Mouse (Mus musculus) right cerebral cortex, postnatal 36 days (tissue): ENCODE measurements at regions not wholly inside any gene's neighbourhood (a gene's known extent, or its start where the extent isn't known, plus 50 kb on each side); places are given as distances from the start of the nearest gene placed in this dataset.

Experiments used
- DNase-seq, 2 experiments: peaks; one replicate each; pipeline ENCODE4 v3.0.0; 2022; ENCODE audit warnings: low spot score in 2 of 2, mixed read lengths in 1 of 2

DNA sequence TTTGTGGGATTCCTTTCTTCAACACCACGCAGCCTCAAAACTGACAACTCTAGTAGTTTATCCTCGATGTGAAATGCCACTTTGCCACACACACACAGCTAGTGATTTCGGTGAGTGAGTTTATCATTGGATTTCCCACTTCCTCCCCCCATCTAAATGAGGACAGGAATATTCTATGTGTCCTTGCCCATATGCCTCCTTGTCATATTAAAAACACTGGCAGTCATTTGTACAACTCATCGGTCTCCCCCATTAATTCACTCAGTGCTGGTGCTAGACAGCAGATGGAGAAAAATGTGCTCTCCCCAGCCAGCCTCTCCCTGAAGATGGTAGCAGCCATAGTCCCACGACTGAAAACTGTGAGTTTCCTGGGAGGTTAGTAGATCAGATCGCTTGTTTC is 496.0 kb upstream of the Sox11 start:
- no peak for DNase-seq

DNA sequence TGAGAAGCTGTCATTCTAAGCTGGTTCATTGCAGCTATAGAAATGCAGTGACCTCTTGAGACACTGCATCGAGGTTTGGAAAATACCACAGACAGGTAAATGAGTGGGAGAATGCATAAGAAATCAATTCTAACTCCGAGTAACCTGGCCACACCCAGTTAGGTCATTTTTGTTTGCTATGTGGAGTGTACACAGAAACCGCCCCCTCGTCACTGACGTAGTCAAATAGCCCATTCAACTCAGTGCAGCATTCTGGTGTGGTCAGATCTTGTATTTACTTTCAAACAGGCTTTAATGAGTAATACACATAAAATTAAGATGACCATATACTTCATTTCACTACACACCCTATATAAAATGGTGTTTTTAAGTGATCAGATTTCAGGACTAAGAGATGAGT is 483.8 kb upstream of the Sox11 start:
- DNase-seq = no peak

DNA sequence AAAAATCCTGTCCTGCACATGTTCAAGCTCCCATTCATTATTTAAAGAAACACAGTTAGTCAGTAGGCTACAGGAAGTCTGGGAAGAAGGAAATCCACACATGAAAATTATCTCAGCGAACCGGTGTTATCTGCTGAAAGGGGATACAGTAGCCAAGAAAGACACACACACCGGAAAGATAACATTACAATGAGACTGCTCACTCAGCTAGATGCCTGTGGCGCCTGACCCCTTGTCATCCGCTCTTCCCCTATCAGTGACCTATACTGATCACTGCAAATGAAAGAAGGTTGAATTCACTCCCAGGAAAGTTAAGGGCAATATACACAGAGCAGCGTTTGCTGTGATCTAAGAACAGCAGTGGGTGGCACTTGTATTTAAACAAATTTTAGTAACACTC is 481.0 kb upstream of the Sox11 start:
- no peak for DNase-seq

DNA sequence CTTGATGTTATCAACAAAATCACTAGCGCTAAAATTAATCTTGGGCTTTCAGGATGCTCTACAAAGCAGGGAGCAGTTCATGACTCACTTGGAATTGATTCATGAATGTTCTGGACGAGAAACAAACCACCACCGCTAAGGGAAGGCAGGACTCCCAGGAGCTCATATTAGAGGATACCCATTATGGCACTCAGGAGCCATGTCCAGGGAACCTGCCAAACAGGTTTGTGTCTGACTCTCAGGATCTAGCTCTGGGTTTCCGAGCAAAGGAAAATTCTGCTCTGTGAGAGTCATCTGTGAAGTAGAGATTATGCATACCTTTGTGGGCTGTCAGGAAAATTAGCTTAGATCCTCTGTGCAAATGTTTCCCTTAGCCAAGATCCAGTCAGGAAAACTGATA is 454.3 kb upstream of the Sox11 start:
- no peak for DNase-seq

DNA sequence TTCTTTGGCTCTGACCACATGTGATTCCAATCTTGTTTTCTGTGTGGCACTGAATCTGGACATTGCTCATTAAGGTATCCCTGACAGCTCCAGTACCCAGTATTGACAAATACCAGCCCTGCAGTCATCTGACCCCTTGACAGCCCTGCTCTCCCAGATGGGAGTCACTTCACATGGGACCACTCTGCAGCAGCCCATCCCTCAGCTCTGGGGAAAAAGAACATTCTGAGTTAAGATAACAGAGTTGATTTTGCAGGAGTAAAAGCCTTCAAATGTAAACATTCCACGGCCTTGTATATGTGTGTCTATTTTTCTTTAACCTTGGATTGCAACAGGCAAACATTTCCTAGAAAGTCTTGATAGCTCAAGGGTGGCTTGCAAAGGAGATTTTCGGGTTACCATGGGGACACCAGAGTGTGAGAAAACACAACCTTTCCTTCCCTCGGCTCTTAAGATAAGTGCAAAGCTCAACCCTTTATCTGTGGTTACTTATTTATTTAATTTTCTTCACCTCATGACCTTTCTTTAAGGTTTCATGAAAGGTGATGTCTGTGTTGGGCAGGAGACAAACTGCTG is 444.4 kb upstream of the Sox11 start:
- DNase-seq = no peak

DNA sequence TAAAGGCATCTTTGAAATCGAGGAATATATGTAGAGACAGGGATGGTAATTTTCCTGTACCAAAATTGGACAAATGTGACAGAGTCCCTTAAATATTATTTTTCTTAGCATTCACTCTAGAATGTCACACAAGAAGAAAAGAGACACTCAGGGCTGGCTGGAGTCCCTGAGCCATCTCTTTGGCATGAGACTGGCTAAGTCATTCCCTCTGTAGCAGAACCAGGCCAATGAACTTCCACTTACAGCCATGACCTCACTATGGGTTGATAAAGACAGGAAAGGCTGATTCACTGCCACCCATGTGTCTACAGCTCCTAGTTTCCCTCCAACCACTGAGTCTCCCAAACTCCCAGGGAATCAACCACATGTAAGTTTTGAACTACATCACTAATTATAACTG is 438.4 kb upstream of the Sox11 start:
- DNase-seq = no peak

DNA sequence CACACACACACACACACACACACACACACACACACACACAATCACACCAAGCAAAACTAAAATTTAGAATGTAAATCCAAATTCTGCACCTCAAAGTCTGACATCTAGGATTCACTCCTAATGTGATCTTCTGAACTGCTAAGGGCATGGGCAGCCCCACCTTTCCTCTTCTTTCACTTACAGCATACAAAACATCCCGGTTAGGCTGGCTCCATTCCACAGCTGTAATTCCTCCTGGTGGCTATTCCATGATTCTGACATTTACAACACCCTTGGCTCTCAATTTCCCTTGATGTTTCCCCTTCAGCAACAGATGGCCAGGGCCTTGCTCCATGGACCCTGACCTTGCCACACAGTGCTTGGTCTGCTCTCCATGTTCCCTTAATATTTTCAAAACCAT is 423.6 kb upstream of the Sox11 start:
- DNase-seq = no peak

DNA sequence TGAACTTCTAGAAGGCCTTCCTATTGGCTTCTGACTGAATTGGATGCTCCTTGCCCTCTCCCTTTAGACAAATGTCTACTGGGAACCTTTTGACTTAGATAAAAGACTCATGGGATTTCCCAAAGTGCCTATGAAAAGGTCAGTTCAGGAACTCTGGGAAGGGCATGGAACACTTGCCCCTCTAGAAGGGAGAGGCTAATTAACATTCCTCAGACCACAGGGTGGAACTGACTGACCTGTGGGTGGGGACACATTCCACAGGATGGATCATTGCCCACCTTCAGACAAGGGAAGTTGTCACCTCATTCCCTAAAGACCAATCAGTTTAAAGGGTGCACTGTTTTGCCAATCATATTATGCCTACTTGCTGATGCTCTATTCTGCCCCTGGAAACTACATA is 416.6 kb upstream of the Sox11 start:
- no peak for DNase-seq

DNA sequence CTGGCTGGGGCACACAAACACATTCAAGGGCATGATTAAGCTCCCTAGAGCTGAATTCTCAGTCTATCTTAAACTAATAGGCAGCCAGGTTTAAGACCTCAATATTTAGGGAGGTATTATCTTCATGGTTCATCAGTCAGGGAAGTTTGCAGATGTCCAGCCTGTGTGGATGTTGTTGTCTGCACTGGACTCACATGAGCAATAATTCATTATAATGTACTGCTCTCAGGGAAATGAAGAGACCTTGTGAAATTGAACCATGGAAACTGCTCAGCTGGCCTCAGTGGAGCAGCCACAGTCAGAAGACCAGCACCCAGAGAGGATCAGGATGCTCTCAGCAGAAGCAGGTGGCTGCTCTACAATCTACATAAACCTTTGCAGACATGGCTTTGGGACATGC is 415.3 kb upstream of the Sox11 start:
- no peak for DNase-seq

DNA sequence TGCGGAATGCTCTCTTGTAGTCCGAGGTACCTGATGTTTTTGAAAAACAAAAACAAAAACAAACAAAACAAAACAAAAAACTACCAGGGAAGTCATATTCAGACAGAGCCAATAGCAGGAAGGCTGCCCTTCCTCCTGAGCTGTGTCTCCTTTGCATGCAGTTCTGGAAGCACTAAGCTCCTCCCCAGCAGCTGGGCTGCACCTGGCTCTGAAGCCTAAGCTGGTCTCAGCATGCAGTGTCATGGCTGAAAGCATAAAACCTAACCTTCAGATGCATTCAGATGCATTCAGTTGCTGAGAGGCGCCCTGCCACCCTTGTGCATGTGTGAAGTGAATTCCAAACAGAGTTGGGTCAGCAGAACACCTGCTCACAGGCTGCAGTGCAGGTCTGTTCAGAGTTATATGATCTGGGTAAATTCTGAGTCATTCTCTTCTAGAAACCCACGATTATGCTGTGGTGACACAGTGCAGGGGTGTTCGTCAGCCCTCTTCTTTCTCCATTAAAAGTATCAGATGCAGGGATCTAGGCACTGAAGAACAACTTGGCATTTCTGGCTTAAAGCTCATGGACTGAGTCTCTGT is 382.3 kb upstream of the Sox11 start:
- no peak for DNase-seq

DNA sequence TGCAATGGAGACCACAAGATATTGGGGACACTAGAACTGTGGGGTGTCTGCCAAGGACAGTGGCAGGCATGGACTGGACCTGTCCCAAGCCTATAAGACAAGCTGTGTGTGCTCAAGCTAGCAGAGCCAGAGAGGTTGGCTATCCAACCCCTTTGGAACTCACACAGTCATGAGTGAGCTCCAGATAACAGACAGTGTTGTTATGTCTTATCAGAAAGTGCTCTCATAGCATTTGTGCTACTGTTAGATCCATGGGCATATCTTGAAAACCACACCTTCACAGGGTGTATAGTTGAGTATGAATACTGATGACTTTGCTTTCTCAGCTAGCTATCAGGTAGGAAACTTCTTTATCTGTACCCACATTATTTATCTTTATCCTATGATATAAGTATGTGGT is 338.1 kb upstream of the Sox11 start:
- DNase-seq = no peak

DNA sequence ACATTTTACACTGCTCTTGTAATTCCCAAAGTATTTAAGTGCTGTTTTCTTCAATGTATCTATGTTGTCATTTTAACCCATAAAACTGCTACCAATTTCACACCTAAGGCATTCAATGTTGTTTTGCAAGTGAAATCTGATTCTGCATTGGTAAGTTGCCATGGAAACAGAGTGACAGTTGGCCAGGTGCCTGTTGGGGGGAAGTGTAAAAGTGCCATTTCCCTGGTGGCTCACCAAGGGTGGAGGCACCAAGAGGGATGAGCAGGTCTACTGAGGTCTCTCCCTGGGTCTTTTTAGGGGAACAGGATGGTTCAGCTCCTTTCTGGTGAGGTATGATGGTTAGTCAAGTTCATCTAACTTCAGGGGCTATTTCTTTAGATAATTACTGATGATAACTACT is 331.0 kb upstream of the Sox11 start:
- DNase-seq = no peak

DNA sequence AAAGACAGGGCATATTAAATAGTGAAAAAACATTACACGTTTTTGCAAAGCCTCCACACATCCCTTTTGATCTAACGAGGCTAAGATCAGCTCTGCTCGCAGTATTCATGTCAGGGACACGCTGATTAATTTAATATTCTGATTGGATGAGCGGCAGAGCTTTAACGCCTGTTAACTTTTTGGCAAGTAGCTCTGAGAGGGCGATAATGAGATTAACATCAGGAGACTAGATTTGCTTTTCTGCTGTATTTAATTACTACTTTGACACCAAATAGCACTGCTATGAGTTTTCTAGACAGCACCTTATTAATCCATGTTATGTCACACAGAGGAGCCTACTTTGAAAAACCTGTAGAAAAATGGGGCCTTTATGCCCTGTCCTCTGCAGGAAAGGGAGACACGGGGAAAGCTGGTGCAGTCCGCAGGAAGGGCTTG is 328.3 kb upstream of the Sox11 start:
- DNase-seq = no peak

DNA sequence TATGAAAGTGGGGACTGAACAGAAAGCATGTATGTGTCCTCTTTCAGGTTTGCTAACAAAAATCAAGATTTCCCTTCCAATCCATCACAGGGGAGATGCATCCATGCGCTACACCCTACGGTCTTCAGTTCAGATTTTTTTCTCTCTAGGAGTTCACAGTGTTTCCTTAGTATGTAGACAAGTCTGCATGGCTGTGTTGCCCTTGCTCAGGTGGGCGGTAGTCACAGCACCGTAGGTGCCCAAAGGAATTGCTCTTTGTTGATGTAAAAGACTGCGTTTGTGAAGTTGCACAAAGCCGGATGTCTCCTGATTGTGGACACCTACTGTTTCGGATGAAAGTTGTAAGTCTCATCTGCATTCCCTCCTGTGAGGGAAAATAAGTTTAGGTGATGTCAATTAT is 327.8 kb upstream of the Sox11 start:
- DNase-seq = no peak

DNA sequence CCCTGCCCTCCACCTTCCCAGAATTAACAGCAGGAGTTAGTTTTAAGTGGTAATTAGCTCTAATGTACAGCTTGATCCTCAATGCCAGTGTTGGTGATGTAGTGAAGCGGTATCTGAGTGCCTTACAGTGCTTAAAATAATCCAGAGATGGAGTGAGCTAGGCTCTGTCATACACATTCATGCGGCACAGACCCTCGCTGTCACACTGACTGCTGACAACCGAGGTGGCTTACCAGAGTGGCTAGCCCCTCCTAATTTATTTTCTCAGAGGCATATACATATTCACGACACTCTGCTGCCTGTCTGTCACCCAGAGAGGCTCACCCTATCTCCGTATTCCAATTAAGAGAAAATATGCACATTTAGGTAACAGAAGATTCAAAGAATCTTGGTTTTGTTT is 327.2 kb upstream of the Sox11 start:
- DNase-seq = no peak

DNA sequence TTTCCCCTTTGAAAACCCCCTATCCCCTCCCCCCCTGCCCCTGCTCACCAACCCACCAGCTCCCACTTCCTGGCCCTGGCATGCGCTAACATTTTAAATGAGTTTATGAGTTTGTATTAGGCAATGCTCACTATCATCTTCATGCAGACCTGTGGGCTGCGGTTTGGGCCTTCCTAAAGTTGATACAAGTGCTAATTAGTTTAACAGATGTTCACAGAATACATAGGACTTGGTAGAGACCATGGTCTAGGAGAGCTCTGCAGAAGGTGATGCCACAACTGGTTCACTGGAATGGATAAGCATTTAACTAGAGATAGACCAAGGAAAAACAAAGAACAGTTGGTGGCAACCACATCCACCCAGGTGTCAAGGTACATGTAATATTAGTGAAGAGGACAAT is 324.1 kb upstream of the Sox11 start:
- no peak for DNase-seq

DNA sequence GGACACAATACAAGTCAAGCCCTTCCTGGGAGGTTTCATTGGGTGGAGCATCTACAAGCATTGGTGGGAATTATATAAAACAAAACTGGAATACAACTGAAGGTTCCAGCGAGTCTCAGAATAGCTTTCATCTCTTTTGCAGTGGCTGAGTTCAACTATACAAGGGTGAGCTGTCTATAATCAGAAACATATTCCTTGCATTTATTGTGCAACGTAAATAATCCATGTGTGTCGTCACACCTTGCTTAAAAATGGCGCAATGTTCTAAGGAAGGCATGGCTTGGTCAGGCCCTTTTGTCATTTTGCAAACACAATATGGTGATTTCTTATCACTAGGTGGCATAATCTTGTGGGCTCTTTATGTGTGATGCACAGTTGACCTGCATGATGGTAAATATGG is 320.8 kb upstream of the Sox11 start:
- DNase-seq = no peak

DNA sequence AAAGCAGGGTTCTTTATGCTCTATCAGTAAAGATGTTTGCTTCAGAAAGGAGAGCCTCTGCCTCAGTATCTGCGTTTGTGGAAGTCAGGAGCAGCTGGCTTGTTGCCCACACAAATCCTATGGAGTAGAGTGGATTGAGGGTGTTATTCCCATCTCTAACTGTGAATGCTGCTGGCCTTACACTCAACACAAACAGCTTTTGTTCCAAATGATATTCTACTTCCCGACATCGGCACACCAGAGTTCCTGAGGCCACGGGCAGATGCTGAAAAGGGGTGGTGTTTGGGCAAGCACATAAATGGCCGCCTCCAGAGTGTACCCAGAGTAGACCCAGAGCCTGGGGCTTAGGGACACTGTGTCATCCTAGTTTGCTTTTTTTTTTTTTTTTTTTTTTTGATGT is 320.3 kb upstream of the Sox11 start:
- no peak for DNase-seq

DNA sequence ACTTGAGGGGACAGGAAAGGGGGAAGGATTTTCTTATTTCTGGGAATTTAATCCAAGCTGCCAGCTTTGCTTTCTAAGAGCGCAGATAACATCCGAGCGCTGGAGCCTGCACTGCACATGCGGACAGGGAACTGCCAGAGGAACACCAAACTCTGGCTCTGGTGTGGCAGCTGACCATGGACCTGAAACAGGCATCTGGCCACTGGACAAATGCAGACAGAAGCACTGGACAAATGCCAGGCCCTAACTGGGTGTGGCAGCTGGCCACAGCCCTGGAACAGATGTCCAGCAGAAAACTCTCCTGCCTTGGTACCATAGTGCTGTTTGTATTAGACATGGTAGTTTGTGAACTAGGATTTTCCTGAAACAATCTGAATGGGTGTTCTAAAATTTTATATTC is 315.2 kb upstream of the Sox11 start:
- no peak for DNase-seq

DNA sequence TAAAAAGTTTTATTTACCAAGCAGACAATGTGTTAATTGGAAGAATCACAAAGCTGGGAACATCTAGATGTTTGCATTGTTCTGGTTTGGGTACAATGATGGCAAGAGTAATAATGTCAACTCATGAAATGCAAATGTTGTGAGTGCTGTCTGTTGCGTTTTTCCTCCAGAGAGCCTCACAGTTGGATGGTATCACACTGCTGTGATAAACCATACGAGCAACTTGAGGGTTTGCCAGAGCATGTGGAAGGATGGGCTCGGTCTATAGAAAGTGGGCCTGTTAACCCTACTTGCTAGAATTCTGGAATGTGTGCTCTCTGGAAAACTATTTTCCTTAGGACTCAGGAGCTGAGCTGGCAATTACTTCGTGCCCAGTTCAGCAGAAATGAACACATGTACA is 311.2 kb upstream of the Sox11 start:
- no peak for DNase-seq

DNA sequence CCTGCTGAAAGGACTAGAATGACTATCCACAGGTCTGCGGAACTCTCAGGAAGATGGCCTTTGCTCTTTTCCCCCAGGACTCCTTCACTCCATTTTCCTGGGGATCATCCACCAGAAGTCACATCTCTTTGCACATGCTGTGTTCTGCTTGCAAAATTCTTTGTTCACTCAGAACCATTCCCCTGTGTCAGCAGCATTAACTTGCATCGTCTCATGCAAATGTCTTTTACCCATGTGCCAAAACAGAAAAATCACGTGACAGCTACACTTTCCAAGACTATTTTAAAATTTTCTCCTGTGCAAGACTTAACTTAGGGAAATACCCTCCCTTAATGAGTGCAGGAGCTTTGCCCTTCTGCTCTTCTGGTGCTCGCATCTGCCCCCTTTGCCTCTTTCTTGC is 306.2 kb upstream of the Sox11 start:
- no peak for DNase-seq

DNA sequence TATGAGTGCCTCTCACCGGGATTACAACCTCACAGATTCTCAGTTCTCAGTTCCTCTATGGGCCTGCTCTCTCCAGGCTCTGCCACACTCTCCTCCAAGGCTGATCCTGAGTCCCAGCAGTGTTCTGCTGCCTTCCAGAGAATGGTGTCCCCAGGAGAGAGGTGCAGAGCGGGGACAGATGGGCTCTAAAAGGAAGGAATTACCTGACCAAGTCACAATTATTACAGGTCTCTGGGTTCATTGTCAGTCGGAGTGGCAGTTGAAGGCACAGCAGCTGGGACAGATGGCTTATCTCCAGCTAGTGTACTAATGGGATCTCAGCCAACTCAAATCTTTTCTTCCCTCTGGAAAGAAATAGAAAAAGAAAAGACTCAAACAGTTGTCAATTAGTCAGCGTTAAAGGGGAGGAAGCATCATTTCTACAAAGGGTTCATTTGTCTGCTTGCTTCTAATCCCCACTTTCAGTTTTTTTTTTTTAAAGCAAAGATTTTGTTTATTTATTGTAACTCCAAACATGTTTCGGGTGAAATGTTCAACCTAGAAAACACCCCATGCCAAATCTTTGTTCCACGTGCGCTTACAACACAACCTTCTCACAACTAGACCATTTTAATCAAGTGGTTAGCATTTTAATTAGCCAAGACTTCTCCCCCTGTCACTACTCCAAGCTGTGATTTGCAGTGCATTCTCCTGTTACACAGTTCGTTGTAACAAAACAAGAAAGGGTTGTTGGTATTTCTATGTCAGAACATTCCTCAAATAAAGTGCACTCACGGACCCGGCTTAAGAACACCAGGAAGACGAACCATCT is 304.3 kb upstream of the Sox11 start:
- DNase-seq = no peak

DNA sequence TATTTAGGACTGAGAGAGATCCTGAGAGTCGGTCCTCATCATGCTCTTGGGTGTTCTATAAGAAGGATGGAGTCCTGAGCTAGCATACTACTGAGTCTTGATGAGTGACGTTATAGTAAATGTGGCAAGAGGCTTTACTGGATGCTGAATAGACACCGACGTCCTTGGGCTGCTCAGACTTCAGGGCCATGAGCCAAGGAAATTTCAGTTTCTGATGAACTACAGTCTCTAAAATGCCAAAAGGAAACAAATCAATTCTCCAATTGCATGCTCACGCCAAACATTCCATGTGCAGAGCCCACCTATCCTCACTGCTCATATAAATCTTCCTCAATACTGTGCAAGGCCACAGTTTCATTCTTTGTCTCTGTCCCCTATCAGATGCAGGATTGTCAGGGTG is 277.2 kb upstream of the Sox11 start:
- DNase-seq = no peak
